Mouse (Mus musculus): ENCODE data around the gene Acap3. TPM values are rescaled to one million over a fixed set of nuclear protein-coding genes. Genes with fewer than 3 reads are reported as not detected.

The Acap3 gene
- polyA plus RNA-seq, 1 experiment = 109 TPM

- no peak for DNase-seq (ENCODE audit: extremely low spot score in 1 of 2, low spot score in 1 of 2)
Measured at GRCm38 (mm10) chr4:155908751-155909150, 17.1 kb downstream of the Acap3 start.

DNA sequence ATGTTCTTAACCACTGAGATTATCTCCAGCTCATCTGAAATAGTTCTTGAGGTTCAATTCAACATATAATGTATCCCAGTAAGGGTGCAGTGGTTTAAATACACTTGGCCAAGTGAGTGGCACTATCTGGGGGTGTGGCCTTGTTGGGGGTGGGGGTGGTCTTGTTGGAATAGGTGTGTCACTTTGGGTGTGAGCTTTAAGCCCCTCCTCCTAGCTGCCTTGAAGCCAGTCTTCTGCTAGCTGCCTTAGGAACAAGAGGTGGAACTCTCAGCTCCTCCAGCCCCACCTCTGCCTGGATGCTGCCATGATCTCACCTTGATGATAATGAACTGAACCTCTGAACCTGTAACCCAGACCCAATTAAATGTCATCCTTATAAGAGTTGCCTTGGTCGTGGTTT is 40.4 kb downstream of the Acap3 start:
- no peak for DNase-seq (ENCODE audit: extremely low spot score in 1 of 2, low spot score in 1 of 2)

- DNase-seq (ENCODE audit: extremely low spot score in 1 of 2, low spot score in 1 of 2) = peak in 1 of 2 experiments; percentile 39
Measured at GRCm38 (mm10) chr4:155943049-155943452, 51.4 kb downstream of the Acap3 start.

DNA sequence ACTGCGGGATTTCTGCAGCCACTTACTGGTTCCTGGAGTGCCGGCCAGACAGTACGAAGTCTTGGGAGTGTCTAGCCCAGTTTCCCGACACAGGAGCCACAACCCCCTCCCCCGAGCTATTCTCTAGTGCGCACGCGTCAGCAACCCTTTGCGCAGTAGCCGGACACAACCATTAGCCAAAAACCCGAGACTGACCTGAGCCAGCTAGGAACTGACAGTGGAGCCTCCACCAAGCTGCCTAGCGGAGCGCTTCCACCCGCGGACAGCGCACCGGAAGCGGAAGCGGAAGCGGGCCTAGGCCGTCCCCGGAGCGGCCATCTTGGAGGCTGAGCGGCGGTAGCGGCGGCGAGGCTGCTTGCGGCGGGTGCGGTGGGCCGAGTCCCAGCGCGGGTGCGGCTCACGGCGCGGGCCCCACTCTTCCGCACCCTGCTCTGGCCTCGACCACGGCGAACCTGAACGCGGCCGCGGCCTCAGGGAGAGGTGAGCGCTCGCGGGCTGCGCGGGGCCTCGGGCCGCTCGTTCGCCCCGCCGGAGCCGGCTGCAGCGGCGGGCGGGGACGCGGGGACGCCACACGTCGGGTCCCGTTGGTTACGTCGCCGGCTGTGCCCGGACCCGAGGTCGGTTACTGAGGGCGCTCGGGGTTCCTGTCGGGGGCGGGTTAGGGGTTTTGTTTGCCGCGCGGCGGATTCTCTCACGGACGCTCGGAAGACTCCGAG is 52.1 kb downstream of the Acap3 start, which contains the start of gene Ube2j2:
Gene Ube2j2, plus strand, starts transcription at position 298 of the 716 bp plus-strand sequence.
- peak; percentile 89 to 98 for DNase-seq (ENCODE audit: extremely low spot score in 1 of 2, low spot score in 1 of 2)

DNA sequence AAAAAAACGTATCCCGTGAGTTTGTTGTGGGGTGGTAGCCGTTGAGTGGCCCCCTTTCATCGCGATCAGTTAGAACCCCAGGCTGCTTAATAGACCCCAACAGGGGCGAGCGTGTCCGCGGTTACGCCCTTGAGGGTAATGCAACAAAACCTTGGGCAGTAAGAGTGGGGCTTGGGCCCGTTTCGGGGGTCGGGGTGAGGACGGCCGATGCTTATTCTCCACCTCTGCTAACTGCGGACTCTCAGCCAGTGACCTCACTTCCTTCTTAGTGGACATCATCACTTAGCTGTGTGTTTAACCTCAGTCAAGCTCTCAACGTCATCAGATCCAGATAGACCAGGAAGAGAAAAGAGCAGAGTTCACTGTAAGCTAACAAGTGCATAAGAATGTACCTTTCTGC is 52.6 kb downstream of the Acap3 start:
- DNase-seq (ENCODE audit: extremely low spot score in 1 of 2, low spot score in 1 of 2) = no peak

DNA sequence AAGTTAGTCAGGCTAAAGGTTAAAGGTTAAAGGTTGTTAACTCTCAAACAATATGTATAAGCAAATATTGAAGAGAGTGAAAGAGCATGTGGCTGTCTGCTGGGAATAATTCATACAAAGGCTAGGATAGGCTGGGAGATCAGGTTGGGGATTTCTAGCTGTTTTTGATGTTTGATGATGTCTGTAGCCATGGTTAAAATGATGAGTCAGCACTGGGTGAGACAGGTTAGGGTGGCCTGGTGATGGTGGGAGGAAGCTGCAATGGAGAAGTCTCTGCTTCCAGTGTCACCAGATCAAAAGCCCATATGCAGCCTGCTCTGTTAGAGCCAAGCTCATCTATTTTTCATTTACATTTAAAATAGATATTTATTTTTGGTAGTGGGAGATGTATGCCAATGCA is 55.5 kb downstream of the Acap3 start:
- DNase-seq (ENCODE audit: extremely low spot score in 1 of 2, low spot score in 1 of 2) = no peak

DNA sequence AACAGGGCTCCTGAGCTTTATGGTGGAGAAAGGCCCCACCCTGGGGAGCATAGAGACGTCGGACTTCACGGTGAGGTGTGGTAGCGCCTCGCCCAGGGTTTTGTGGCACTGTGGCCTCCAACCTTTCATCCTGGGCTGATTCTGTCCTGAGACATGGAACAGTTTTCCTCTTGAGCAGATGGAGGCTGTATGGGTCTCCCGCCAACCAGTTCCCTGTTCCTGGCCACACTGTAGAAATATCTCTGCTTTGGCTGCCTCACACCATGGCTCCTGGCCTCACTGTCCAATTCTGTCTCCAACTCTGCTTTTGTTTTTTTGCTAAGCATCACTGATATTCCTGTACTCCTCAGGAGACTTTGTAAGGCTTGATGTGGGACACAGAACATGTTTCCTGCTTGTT is 63.9 kb downstream of the Acap3 start:
- DNase-seq (ENCODE audit: extremely low spot score in 1 of 2, low spot score in 1 of 2) = no peak

Other genes with a start within 250 kb of the Acap3 start
- gene Gm10563, start 246.4 kb upstream of the Acap3 start, polyA plus RNA-seq (2012; rRNA removed) = not detected in 2 replicates
- gene Mmp23, start 238.4 kb upstream of the Acap3 start, polyA plus RNA-seq (2012; rRNA removed) = 4.6 TPM in 2 replicates
- gene Mib2, start 222.6 kb upstream of the Acap3 start, polyA plus RNA-seq (2012; rRNA removed) = 136 and 143 TPM in 2 replicates
- 52.0 and 57.4 TPM in 2 replicates for gene Fndc10, start 197.5 kb upstream of the Acap3 start, polyA plus RNA-seq (2012; rRNA removed)
- 134 and 142 TPM in 2 replicates for gene Ssu72, start 187.0 kb upstream of the Acap3 start, polyA plus RNA-seq (2012; rRNA removed)
- gene Tmem240, start 157.0 kb upstream of the Acap3 start, polyA plus RNA-seq (2012; rRNA removed) = 62.9 and 63.6 TPM in 2 replicates
- 88.4 and 95.8 TPM in 2 replicates for gene Atad3a, start 130.7 kb upstream of the Acap3 start, polyA plus RNA-seq (2012; rRNA removed)
- 30.7 and 31.8 TPM in 2 replicates for gene Vwa1, start 117.1 kb upstream of the Acap3 start, polyA plus RNA-seq (2012; rRNA removed)
- gene Tmem88b, start 105.9 kb upstream of the Acap3 start, polyA plus RNA-seq (2012; rRNA removed) = 24.2 and 26.8 TPM in 2 replicates
- gene Ankrd65, start 101.4 kb upstream of the Acap3 start, polyA plus RNA-seq (2012; rRNA removed) = not detected in 2 replicates
- gene Mrpl20, start 88.9 kb upstream of the Acap3 start, polyA plus RNA-seq (2012; rRNA removed) = 101 and 116 TPM in 2 replicates
- gene Ccnl2, start 79.3 kb upstream of the Acap3 start, polyA plus RNA-seq (2012; rRNA removed) = 127 and 144 TPM in 2 replicates
- gene Aurkaip1, start 60.5 kb upstream of the Acap3 start, polyA plus RNA-seq (2012; rRNA removed) = 126 and 131 TPM in 2 replicates
- 19.0 and 19.3 TPM in 2 replicates for gene Mxra8, start 52.1 kb upstream of the Acap3 start, polyA plus RNA-seq (2012; rRNA removed)
- 129 and 134 TPM in 2 replicates for gene Dvl1, start 44.4 kb upstream of the Acap3 start, polyA plus RNA-seq (2012; rRNA removed)
- gene Tas1r3, start 28.5 kb upstream of the Acap3 start, polyA plus RNA-seq (2012; rRNA removed) = 0.36 and 0.38 TPM in 2 replicates
- gene Cptp, start 22.4 kb upstream of the Acap3 start, polyA plus RNA-seq (2012; rRNA removed) = 19.6 and 22.3 TPM in 2 replicates
- gene Ints11, start 22.3 kb upstream of the Acap3 start, polyA plus RNA-seq (2012; rRNA removed) = 36.9 and 41.1 TPM in 2 replicates
- gene Pusl1, start within 50 bp of the Acap3 start, polyA plus RNA-seq (2012; rRNA removed) = 86.6 and 87.9 TPM in 2 replicates
- gene Ube2j2, start 52.0 kb downstream of the Acap3 start, polyA plus RNA-seq (2012; rRNA removed) = 69.5 and 70.8 TPM in 2 replicates
- 14.3 and 17.1 TPM in 2 replicates for gene C1qtnf12, start 70.5 kb downstream of the Acap3 start, polyA plus RNA-seq (2012; rRNA removed)
- gene B3galt6, start 100.8 kb downstream of the Acap3 start, polyA plus RNA-seq (2012; rRNA removed) = 9.7 and 10.6 TPM in 2 replicates
- 123 and 128 TPM in 2 replicates for gene Sdf4, start 101.0 kb downstream of the Acap3 start, polyA plus RNA-seq (2012; rRNA removed)
- gene Tnfrsf4, start 122.0 kb downstream of the Acap3 start, polyA plus RNA-seq (2012; rRNA removed) = 3.6 and 5.9 TPM in 2 replicates
- 0.22 and 0.27 TPM in 2 replicates for gene Tnfrsf18, start 134.3 kb downstream of the Acap3 start, polyA plus RNA-seq (2012; rRNA removed)
- gene Ttll10, start 167.6 kb downstream of the Acap3 start, polyA plus RNA-seq (2012; rRNA removed) = 0.04 and 0.06 TPM in 2 replicates
- gene 9430015G10Rik, start 218.2 kb downstream of the Acap3 start, polyA plus RNA-seq (2012; rRNA removed) = 34.8 and 38.7 TPM in 2 replicates
- gene Rnf223, start 238.7 kb downstream of the Acap3 start, polyA plus RNA-seq (2012; rRNA removed) = 1.5 and 2.5 TPM in 2 replicates

Data from frontal cortex, adult 2 months (tissue).